Mouse (Mus musculus): ENCODE measurements at regions not wholly inside any gene's neighbourhood (a gene's known extent, or its start where the extent isn't known, plus 50 kb on each side); places are given as distances from the start of the nearest gene placed in this dataset.

- H3K27me3 ChIP-seq (ENCODE audit: poor library complexity, severe bottlenecking): no peaks in the 10 kb centered on the region
- H3K9me3 ChIP-seq: no peaks in the 10 kb centered on the region
- DNase-seq (ENCODE audit: extremely low spot score, low spot score): no peak
- H3K4me1 ChIP-seq: no peaks in the 10 kb centered on the region
- H3K4me3 ChIP-seq: no peak overlapping the region
- no peaks in the 10 kb centered on the region for H3K36me3 ChIP-seq (replicated peaks)
- H3K27ac ChIP-seq: no peak overlapping the region
- 90% methylated on average over 4 of the region's 4 CpGs for WGBS
These were observed 108.9 kb upstream of the Bmp2 start for GRCm38 (mm10) chr2:133443024-133443423.

- no peaks in the 10 kb centered on the region for H3K4me1 ChIP-seq
- no peak for DNase-seq (ENCODE audit: extremely low spot score, low spot score)
- no peaks in the 10 kb centered on the region for H3K9me3 ChIP-seq
- no peak overlapping the region for H3K27ac ChIP-seq
- no peak overlapping the region for H3K4me3 ChIP-seq
- H3K27me3 ChIP-seq (ENCODE audit: poor library complexity, severe bottlenecking): no peaks in the 10 kb centered on the region
- H3K36me3 ChIP-seq (replicated peaks): no peaks in the 10 kb centered on the region
- WGBS: 84% methylated on average over 2 of the region's 2 CpGs
These were observed 108.5 kb upstream of the Bmp2 start for GRCm38 (mm10) chr2:133443490-133443889.

GRCm38 (mm10) chr2:133452947-133453346 is 99.0 kb upstream of the Bmp2 start:
- WGBS: 88% methylated on average over 6 of the region's 6 CpGs
- Histone ChIP-seq H3K4me3 (no peak overlapping the region), H3K9me3 (no peaks in the 10 kb centered on the region), H3K4me1 (peaks cover 4% of the 10 kb centered on the region; the same call in 1 of the 2 replicates), H3K27me3 (ENCODE audit: poor library complexity, severe bottlenecking) (no peaks in the 10 kb centered on the region), H3K36me3 (replicated peaks) (no peaks in the 10 kb centered on the region), H3K27ac (no peak overlapping the region)
- DNase-seq (ENCODE audit: extremely low spot score, low spot score): no peak

- Histone ChIP-seq H3K4me3 (no peak overlapping the region), H3K36me3 (replicated peaks) (no peaks in the 10 kb centered on the region), H3K27ac (no peak overlapping the region), H3K9me3 (no peaks in the 10 kb centered on the region), H3K4me1 (peaks cover 4% of the 10 kb centered on the region; the same call in 1 of the 2 replicates), H3K27me3 (ENCODE audit: poor library complexity, severe bottlenecking) (no peaks in the 10 kb centered on the region)
- WGBS: 85% methylated on average over 7 of the region's 7 CpGs
- DNase-seq (ENCODE audit: extremely low spot score, low spot score): no peak
These were observed 96.3 kb upstream of the Bmp2 start for GRCm38 (mm10) chr2:133455484-133456170.

DNA sequence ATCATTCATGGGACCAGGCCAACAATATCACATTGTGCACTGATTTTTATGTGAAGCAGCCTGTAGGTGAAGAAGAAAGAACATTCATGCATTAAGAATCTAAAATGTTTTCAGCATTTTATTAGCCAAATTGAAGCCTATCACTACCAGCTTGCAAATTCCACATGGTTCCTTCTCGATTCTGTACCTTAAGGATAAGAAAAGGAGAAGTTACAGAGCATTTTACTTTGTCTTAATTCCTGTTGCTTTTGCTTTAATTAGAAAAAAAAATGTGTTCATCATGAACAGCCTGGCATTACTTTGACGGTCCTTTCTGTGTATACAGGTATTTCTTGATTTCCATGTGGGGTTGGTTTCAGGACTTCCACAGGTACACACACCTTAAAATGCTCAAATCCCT is 95.2 kb upstream of the Bmp2 start:
- WGBS: 95% methylated on average over 2 of the region's 2 CpGs
- Histone ChIP-seq H3K9me3 (no peaks in the 10 kb centered on the region), H3K4me1 (peaks cover 4% of the 10 kb centered on the region; the same call in 1 of the 2 replicates), H3K27ac (no peak overlapping the region), H3K36me3 (replicated peaks) (no peaks in the 10 kb centered on the region), H3K4me3 (no peak overlapping the region), H3K27me3 (ENCODE audit: poor library complexity, severe bottlenecking) (no peaks in the 10 kb centered on the region)
- no peak for DNase-seq (ENCODE audit: extremely low spot score, low spot score)

DNA sequence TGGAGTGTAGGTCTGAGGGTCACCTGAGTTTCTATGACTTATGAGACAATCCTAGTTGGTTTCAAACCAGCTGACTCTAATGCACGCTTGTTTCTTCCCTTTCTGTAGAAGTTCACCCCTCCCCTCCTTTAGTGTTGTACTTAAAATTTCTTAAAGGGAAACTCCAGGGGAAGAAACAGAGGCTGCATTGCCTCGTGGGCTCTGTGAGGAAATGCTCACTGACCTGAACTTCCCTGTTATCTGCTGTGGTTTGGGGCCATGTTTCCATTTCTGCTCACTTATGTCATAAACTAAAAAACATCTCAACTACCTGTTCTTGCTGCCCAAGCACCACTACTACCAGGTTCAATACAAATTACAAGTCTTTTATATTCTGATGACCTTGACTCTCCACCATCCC is 93.2 kb upstream of the Bmp2 start:
- no peak overlapping the region for H3K27ac ChIP-seq
- no peaks in the 10 kb centered on the region for H3K36me3 ChIP-seq (replicated peaks)
- DNase-seq (ENCODE audit: extremely low spot score, low spot score): no peak
- H3K4me1 ChIP-seq: peaks cover 4% of the 10 kb centered on the region; the same call in 1 of the 2 replicates
- no peaks in the 10 kb centered on the region for H3K9me3 ChIP-seq
- H3K27me3 ChIP-seq (ENCODE audit: poor library complexity, severe bottlenecking): no peaks in the 10 kb centered on the region
- no peak overlapping the region for H3K4me3 ChIP-seq
- WGBS: 67% methylated on average over 2 of the region's 2 CpGs

GRCm38 (mm10) chr2:133460814-133461213 is 91.1 kb upstream of the Bmp2 start:
- Histone ChIP-seq H3K4me3 (no peak overlapping the region), H3K4me1 (peaks cover 4% of the 10 kb centered on the region; the same call in 1 of the 2 replicates), H3K36me3 (replicated peaks) (no peaks in the 10 kb centered on the region), H3K9me3 (no peaks in the 10 kb centered on the region), H3K27me3 (ENCODE audit: poor library complexity, severe bottlenecking) (no peaks in the 10 kb centered on the region), H3K27ac (no peak overlapping the region)
- no peak for DNase-seq (ENCODE audit: extremely low spot score, low spot score)
- 82% methylated on average over 7 of the region's 7 CpGs for WGBS

GRCm38 (mm10) chr2:133462378-133462777 is 89.6 kb upstream of the Bmp2 start:
- no peaks in the 10 kb centered on the region for H3K27me3 ChIP-seq (ENCODE audit: poor library complexity, severe bottlenecking)
- 91% methylated on average over 2 of the region's 2 CpGs for WGBS
- no peaks in the 10 kb centered on the region for H3K36me3 ChIP-seq (replicated peaks)
- no peak for DNase-seq (ENCODE audit: extremely low spot score, low spot score)
- no peak overlapping the region for H3K4me3 ChIP-seq
- H3K27ac ChIP-seq: no peak overlapping the region
- H3K9me3 ChIP-seq: no peaks in the 10 kb centered on the region
- H3K4me1 ChIP-seq: peaks cover 3% of the 10 kb centered on the region; the same call in 1 of the 2 replicates

DNA sequence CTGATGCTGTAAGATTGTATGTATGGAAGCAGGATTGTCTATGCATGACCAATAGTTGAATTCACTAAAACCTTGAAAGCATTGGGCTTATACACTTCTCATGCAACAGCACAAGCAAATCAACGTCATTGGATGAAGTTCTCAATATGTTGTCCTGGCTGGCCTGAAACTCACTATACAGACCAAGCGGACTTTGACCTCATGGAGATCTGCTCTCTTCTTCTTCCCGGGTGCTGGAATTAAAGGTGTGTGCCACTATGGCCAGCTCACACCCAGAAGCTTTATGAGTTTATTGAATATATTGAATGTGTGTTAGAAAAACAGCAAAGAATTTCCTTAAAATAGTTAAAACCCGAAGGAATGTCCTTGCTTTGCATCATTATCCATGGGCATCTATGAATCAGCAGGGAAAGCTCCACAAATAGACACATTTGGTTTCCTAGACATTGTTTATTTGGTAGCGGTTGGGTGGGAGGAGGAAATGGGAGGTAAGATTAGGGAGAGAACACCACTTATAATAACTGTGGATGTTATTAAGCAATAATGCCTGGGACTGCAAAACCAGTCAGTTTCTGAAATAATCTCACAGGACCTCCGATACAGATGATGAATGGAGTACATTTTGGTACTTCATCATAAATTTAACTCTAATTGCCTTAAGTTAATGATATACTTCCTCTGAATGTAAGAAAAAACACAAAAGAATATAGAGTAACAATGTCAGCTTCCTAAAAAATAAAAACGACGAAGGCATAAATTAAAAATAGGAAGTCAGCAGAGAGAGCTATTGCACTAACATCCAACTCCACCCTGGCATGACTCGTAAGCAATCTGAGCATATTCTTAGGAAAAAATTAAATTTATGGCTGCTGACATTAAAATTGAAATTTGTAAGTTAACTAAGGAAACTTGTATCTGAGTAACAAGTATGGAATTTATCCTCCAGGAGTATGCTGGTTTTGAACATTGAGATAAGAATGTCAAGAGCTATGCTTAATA is 84.5 kb upstream of the Bmp2 start:
- no peaks in the 10 kb centered on the region for H3K4me1 ChIP-seq
- 95% methylated on average over 9 of the region's 9 CpGs for WGBS
- H3K4me3 ChIP-seq: no peak overlapping the region
- no peak for DNase-seq (ENCODE audit: extremely low spot score, low spot score)
- no peaks in the 10 kb centered on the region for H3K9me3 ChIP-seq
- no peaks in the 10 kb centered on the region for H3K27me3 ChIP-seq (ENCODE audit: poor library complexity, severe bottlenecking)
- no peaks in the 10 kb centered on the region for H3K36me3 ChIP-seq (replicated peaks)
- no peak overlapping the region for H3K27ac ChIP-seq

- H3K27me3 ChIP-seq (ENCODE audit: poor library complexity, severe bottlenecking): no peaks in the 10 kb centered on the region
These were observed 78.8 kb upstream of the Bmp2 start for GRCm38 (mm10) chr2:133472966-133473744.

DNA sequence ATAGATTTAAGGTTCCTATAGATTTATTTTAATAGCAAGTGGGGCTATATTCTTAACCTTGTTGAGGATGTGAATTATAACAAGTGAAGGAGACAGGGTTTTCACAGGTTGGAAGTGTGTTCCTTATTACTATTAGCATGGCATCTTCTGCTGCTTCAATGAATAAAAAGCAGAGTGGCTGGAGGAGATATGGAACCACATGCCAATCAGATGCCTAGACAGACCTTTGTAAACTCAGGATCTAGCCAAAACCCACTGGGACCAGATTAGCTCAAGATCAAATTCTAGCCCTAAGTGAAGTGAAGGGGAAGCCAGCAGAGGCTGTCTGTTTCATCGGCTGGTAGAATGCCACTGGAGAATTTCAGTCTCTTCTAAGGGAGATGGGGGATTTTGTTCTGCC is 77.8 kb upstream of the Bmp2 start:
- Histone ChIP-seq H3K27me3 (ENCODE audit: poor library complexity, severe bottlenecking) (no peaks in the 10 kb centered on the region), H3K27ac (no peak overlapping the region), H3K9me3 (no peaks in the 10 kb centered on the region), H3K4me3 (no peak overlapping the region), H3K4me1 (no peaks in the 10 kb centered on the region), H3K36me3 (replicated peaks) (no peaks in the 10 kb centered on the region)
- WGBS: 89% methylated on average over 1 of the region's 1 CpGs
- DNase-seq (ENCODE audit: extremely low spot score, low spot score): no peak

More at GRCm38 (mm10) chr2:133472966-133473744, 78.8 kb upstream of the Bmp2 start:
- WGBS: 76% methylated on average over 5 of the region's 5 CpGs
- H3K36me3 ChIP-seq (replicated peaks): no peaks in the 10 kb centered on the region
- H3K4me1 ChIP-seq: no peaks in the 10 kb centered on the region
- no peak overlapping the region for H3K27ac ChIP-seq
- H3K4me3 ChIP-seq: no peak overlapping the region
- no peak for DNase-seq (ENCODE audit: extremely low spot score, low spot score)
- no peaks in the 10 kb centered on the region for H3K9me3 ChIP-seq

DNA sequence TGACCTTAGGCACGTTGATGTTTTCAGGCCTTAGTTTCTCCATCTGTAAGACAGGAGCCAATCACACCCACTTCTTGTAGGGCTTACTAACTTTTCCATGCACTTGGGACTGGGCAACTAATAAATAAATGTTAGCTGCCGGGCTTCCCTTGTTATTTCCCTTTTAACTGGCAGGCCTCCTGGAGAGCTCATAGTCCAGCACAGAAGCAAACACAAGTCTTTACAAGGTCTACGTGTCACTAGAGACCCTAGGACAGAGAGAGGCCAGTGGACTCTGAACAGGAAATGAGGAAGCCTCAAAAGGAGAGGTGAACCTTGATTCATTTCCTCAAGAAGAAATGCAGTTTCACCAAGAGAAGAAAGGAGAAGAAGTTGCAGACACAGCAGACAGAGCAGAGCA is 71.1 kb upstream of the Bmp2 start:
- no peaks in the 10 kb centered on the region for H3K9me3 ChIP-seq
- H3K27ac ChIP-seq: no peak overlapping the region
- DNase-seq (ENCODE audit: extremely low spot score, low spot score): no peak
- H3K4me1 ChIP-seq: no peaks in the 10 kb centered on the region
- no peak overlapping the region for H3K4me3 ChIP-seq
- 80% methylated on average over 3 of the region's 3 CpGs for WGBS
- H3K36me3 ChIP-seq (replicated peaks): no peaks in the 10 kb centered on the region
- H3K27me3 ChIP-seq (ENCODE audit: poor library complexity, severe bottlenecking): no peaks in the 10 kb centered on the region

Measured in forebrain, embryonic 10.5 days (tissue).